Mouse (Mus musculus) G1E (cell line): ENCODE data around the gene Pbxip1.

Experiments
- CTCF ChIP-seq: IDR thresholded peaks from 2 replicates; pipeline ENCODE4 v1.5.1; 2012; ENCODE audit warnings: low read depth, low read length, inconsistent platforms, mixed read lengths
- GATA1 ChIP-seq: IDR thresholded peaks from 2 replicates; pipeline ENCODE4 v1.6.1; 2012; ENCODE audit warnings: borderline replicate concordance, low read length, inconsistent platforms, mixed read lengths
- GATA2 ChIP-seq: IDR thresholded peaks from 2 replicates; pipeline ENCODE4 v1.6.1; 2012; ENCODE audit warnings: low read depth, low read length, inconsistent platforms, borderline replicate concordance
- POLR2AphosphoS5 ChIP-seq: IDR thresholded peaks from 2 replicates; pipeline ENCODE4 v1.6.1; 2012; ENCODE audit warnings: low read depth, low read length, inconsistent platforms; ENCODE audit not compliant: insufficient replicate concordance
- TAL1 ChIP-seq: conservative IDR thresholded peaks from 2 replicates; pipeline ENCODE4 v1.6.1; 2012; ENCODE audit warnings: low read depth, low read length, inconsistent platforms, mixed read lengths

DNA sequence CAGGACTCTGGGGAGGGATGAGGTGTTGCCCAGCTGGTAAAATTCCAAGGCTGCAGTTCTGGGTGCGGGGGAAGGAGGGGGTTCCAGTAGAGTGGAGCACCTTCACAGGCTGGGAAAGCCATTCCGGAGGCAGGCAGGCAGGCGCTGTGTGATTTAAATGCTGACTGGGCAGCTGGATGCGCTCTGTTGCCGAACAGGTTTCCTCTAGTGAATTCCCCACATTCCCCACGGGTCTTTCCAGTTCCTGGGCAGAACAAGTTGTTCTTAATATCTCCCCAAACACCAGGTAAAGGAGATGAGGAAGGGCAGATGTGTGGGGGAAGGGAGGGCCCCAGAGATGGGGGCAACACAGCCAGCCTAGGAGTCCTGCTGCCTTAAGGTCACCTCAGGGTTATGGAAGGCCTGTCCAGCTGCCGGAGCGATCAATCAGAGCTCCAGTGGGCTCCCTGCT is 56.2 kb downstream of the Pbxip1 start:
- TF ChIP-seq CTCF: no peak
- TF ChIP-seq GATA1: no peak
- no peak for TF ChIP-seq POLR2AphosphoS5
- TF ChIP-seq TAL1: no peak
- TF ChIP-seq GATA2: no peak
